Mouse (Mus musculus) brain, embryonic 14.5 days (tissue): Measurements from ENCODE around the gene Usf2. TPM values are rescaled to one million over a fixed set of nuclear protein-coding genes. Genes with fewer than 3 reads are reported as not detected.
"Not testable (repeated sequence)": the region's sequence is repeated elsewhere in the genome, so short reads cannot be mapped to it uniquely, and the experiment has no call there.

Experiments used
- DNase-seq: peaks from one replicate; pipeline ENCODE4 v3.0.0-alpha.2; 2011; ENCODE audit warnings: low read depth
- CTCF ChIP-seq: fragments of 200-500 bp; IDR thresholded peaks from 2 replicates; pipeline ENCODE4 v1.5.1; 2012; ENCODE audit warnings: inconsistent platforms, mild to moderate bottlenecking, moderate library complexity, borderline replicate concordance; ENCODE audit not compliant: insufficient read depth, insufficient read length; ENCODE audit errors: extremely low read depth
- POLR2A ChIP-seq: fragments of 200-500 bp; IDR thresholded peaks from 2 replicates; pipeline ENCODE4 v1.6.1; 2012; ENCODE audit warnings: mild to moderate bottlenecking, inconsistent platforms, borderline replicate concordance; ENCODE audit not compliant: poor library complexity, insufficient read depth, insufficient read length, severe bottlenecking; ENCODE audit errors: extremely low read depth
- polyA plus RNA-seq: library from polyadenylated mRNA; depleted of rRNA; stranded (reverse); fragments of >200 nt; gene quantifications from 2 replicates; pipeline ENCODE4 v1.2.3, GENCODE M21; 2012; rRNA removed

Gene Usf2
- polyA plus RNA-seq, 1 experiment: 165 TPM

DNA sequence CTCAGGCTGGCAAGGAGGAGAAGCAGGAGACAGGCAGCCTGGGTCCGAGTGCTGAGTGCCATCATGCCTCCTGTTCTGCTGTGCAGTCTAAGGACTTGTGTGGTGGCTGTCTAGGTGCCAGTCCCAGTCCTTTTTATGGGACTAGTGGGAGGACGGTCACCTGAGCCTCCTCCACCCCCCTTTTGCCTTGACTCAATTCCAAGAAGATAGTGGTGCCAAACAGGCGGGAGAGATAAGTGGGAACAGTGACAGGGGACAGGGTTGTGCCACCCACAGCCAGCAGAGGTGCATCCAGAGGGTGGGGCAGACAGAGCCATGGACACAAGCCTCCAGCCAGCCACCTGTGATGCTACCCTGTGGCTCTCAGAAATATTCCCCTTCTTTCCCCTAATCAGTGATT, 32.5 kb downstream of the Usf2 start:
- no peak for DNase-seq
- no peak for TF ChIP-seq CTCF
- no peak for TF ChIP-seq POLR2A

DNA sequence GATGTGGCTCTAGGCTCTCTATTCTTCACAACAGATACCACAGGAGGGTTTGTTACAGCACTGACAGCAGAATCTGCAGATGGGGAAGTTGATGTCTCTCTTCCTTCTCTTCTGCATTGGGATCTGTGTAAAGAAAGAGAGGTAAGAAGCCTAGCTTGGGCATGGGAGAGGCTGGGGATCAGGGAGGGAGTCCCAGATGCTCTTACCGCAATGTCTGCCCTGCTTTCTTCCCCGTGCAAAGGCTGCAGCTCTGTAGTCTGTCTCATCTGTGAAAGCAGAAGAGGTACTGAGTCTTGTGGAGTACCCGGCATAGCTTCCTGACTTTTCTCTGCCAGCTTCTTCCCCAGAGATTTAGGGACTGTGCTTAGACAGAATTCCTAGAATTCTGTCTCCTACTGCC, 34.1 kb downstream of the Usf2 start:
- DNase-seq: not testable (repeated sequence)

DNA sequence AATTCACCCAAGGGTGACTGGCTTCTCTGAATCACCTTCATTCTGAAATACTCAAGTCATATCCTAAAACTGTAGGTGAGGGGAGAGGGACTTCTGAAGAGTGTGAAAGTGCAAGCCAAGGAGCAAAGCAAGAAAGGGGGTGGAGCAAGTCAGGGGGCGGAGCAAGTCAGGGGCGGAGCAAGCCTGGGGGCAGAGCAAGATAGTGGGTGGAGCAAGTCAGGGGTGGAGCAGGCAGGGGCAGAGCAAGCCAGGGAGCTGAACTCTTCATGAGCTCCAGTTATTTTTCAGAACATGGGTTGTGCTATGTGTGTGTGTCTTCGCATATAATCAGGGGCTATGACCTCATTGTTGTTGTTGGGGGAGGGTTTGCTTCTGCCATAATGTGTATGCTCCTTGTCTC, 36.4 kb downstream of the Usf2 start:
- TF ChIP-seq POLR2A: no peak
- no peak for TF ChIP-seq CTCF
- DNase-seq: no peak

DNA sequence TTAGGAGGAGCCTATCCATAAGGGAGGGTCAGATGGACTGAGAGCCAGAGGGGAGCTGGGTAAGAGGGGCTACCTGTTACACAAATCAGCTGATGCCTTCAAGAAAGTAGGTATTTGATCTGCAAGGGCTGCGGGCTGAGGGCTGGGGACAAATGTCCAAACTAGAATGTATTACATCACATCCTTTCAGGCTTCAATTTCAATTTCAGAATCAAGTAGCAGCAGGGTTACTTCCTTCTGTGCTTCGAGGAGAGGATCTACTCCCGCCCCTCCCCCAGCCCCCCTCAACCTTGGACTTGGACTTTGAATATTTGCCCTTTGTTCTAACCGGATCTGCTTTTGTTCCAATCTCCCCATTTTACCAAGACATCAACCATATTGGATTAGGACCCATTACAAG, 39.4 kb downstream of the Usf2 start:
- DNase-seq: no peak
- TF ChIP-seq CTCF: no peak
- TF ChIP-seq POLR2A: no peak

DNA sequence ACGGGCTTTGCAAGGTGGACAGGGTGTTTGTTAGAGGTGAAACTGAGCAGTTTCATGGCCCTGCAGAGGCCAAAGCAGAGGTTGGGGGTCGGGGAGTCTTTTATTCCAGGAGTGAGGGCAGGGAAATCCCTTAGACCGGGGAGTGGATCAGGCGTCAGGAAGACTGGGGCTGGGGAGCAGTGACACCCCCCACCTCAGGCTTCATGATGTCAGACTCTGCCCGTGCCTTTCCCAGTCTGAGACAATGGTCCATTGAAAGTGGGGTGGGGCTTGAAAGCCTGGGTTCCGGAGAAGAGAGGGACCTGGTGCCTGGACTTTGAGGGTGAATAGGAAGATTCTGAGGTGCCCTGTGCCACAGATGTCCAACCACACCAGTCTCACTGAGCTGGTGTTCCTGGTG, 39.9 kb downstream of the Usf2 start:
- TF ChIP-seq CTCF (no peak), POLR2A (no peak)
- no peak for DNase-seq

DNA sequence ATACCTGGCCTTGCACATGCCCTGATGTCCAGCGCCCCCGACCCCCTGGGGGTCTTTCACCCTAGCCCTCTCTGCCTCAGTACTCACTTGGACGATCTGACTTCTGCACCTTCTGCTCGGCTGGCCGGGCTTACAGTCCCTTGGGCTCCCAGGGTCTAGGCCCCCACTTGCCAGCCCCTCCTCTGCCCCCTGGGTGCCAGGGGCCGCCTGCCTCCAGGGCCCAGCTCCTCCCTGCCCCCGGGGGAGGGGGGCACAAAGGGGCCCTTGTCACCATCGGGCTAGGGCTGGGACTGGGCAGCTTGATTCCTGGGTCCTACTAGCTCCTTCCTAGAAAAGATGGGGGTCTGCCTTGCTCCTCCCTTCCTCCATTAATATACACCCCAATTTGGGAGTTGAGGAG, 41.9 kb downstream of the Usf2 start, which contains the start of gene Mag:
Gene Mag (minus strand): TSS at position 142 of the 400 bp plus-strand sequence.
- no peak for TF ChIP-seq CTCF
- TF ChIP-seq POLR2A: no peak

DNA sequence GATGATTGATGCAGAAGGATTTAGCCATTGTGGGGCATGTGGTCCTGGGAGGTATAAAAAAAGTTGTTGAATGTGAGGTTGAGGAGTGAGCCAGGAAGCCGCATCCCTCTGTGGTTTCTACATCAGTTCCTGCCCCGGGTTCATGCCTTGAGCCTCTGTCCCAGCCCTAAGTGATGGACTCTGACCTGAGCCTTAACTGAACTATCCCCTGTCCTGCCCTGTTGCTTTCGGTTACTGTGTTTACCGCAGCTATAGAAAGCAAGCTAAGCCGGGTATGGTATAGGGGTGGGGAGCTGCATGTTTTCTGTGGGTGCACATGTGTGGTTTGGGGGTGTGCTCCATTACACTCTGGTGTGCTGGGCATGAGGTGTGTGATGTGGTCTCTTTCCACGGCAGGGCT, 46.8 kb downstream of the Usf2 start:
- no peak for DNase-seq

More for the DNA sequence above, 41.9 kb downstream of the Usf2 start, which contains the start of gene Mag:
- DNase-seq: no peak

DNA sequence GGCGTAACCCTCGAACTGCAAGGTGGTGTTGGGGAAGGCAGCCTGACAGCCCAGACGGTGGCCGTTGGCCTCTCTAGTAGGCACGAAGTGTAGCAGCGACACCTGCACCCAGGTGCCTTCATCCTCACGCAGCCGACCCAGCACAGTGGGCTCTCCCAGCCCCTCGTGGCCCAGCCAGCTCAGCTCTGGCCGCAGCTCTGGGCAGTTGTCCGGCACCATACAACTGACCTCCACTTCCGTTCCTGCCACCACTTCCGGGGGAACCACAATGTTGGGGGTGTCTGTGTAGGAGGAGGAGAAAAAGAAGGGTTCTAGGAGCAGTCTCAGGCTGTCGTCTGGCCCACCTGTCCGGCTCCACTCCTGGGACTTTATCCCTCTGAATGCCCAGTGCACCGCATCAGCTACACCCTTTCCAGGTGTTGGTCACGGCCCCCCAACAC, 47.6 kb downstream of the Usf2 start:
- DNase-seq: no peak
- no peak for TF ChIP-seq POLR2A
- TF ChIP-seq CTCF: no peak

More for the DNA sequence above, 46.8 kb downstream of the Usf2 start:
- TF ChIP-seq POLR2A: no peak
- TF ChIP-seq CTCF: no peak

DNA sequence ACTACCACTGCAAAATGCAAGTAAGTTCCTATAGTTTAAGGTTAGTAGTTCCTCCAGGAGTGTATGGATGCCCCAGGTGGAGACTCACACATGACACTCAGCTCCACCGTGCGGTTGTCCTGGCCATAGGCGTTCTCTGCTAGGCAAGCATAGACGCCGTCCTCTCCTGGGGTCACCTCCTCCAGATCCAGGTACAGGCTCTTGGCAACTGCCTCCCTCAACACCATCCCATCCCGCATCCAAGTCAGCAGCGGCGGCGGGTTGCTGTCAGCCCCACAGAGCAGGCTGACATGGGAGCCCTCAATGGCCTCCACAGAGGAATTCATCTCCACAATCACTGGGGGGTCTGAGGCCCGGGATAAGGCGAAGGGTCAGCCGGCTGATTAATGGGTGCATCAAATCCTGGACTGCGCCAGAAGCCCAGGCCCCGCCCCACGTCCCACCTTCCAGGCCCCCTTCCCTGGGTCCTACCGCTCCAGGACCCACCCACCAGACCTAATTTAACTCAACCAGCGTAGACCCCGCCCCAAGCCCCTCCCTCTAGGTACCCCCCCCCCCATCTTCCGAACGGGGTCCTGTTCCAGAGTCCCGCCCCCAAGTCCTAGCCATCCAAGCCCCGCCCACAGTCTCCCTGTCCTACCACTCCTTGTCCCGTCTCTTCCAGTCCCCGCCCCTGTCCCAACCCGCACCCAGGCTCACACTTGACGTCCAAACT, 48.2 kb downstream of the Usf2 start:
- TF ChIP-seq CTCF: no peak
- TF ChIP-seq POLR2A: no peak

DNA sequence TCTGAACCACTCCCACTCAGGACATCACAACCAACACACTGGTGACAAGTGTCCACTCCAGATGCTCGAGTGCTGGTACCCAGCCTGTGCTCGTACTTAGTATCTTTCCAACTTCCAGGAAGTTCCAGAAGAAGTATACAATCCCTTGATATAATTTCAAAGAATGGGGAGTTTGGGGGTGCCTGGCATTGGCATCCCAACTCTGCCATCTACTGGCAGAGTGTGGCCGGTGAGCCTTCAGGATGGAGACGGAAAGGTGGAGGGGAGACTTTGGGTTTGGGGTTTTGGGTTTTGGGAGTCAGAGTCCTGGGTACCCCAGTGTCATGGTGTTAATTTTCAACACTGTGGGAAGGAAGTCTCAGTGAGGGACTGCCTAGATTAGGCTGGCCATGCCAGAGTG, 52.6 kb downstream of the Usf2 start:
- DNase-seq: no peak
- no peak for TF ChIP-seq POLR2A
- TF ChIP-seq CTCF: peak; percentile 51; the same call in 1 of the 2 replicates

More for the DNA sequence above, 48.2 kb downstream of the Usf2 start:
- peak; percentile 43 for DNase-seq

Other genes with a start within 250 kb of the Usf2 start
- 1.7 and 2.4 TPM in 2 replicates for gene Atp4a, start 244.6 kb downstream of the Usf2 start, polyA plus RNA-seq
- 187 and 251 TPM in 2 replicates for gene Tmem147, start 227.3 kb downstream of the Usf2 start, polyA plus RNA-seq
- gene Gapdhs, start 213.1 kb downstream of the Usf2 start, polyA plus RNA-seq: 0.50 TPM in 1 of 2 replicates, not detected in the other
- 5.1 and 8.8 TPM in 2 replicates for gene Sbsn, start 205.3 kb downstream of the Usf2 start, polyA plus RNA-seq
- 3.5 and 14.2 TPM in 2 replicates for gene Dmkn, start 193.0 kb downstream of the Usf2 start, polyA plus RNA-seq
- gene Krtdap, start 168.9 kb downstream of the Usf2 start, polyA plus RNA-seq: 5.6 and 30.7 TPM in 2 replicates
- gene Ffar2, start 133.0 kb downstream of the Usf2 start, polyA plus RNA-seq: 0.13 and 0.46 TPM in 2 replicates
- not detected in 2 replicates for gene Ffar3, start 100.6 kb downstream of the Usf2 start, polyA plus RNA-seq
- gene Ffar1, start 95.2 kb downstream of the Usf2 start, polyA plus RNA-seq: not detected in 2 replicates
- 0.05 TPM in 1 of 2 replicates, not detected in the other for gene Cd22, start 76.5 kb downstream of the Usf2 start, polyA plus RNA-seq
- gene Mag, start 41.9 kb downstream of the Usf2 start, polyA plus RNA-seq: 2.1 and 2.2 TPM in 2 replicates
- not detected in 2 replicates for gene Hamp2, start 32.1 kb downstream of the Usf2 start, polyA plus RNA-seq
- not detected in 2 replicates for gene Hamp, start 12.8 kb downstream of the Usf2 start, polyA plus RNA-seq
- gene Lsr, start 16.7 kb upstream of the Usf2 start, polyA plus RNA-seq: 19.8 TPM in 2 replicates
- gene Fam187b, start 17.0 kb upstream of the Usf2 start, polyA plus RNA-seq: 0.37 and 0.42 TPM in 2 replicates
- gene Fxyd5, start 85.7 kb upstream of the Usf2 start, polyA plus RNA-seq: 10.3 and 12.5 TPM in 2 replicates
- 51.6 and 74.4 TPM in 2 replicates for gene Fxyd7, start 94.7 kb upstream of the Usf2 start, polyA plus RNA-seq
- 8.5 and 12.6 TPM in 2 replicates for gene Fxyd1, start 100.4 kb upstream of the Usf2 start, polyA plus RNA-seq
- 0.74 and 0.79 TPM in 2 replicates for gene Lgi4, start 102.5 kb upstream of the Usf2 start, polyA plus RNA-seq
- gene Fxyd3, start 119.9 kb upstream of the Usf2 start, polyA plus RNA-seq: 1.9 TPM in 2 replicates
- gene Hpn, start 158.5 kb upstream of the Usf2 start, polyA plus RNA-seq: 0.62 and 1.00 TPM in 2 replicates
- 11.2 and 12.9 TPM in 2 replicates for gene Scn1b, start 170.2 kb upstream of the Usf2 start, polyA plus RNA-seq
- 404 and 573 TPM in 2 replicates for gene Gramd1a, start 199.1 kb upstream of the Usf2 start, polyA plus RNA-seq